Mouse (Mus musculus): ENCODE data around the gene Hoxd11. TPM values are rescaled to one million over a fixed set of nuclear protein-coding genes. Genes with fewer than 3 reads are reported as not detected.

The Hoxd11 gene
- polyA plus RNA-seq, 1 experiment = not detected

GRCm38 (mm10) chr2:74668370-74669229 lies 10.8 kb upstream of the Hoxd11 start:
- Histone ChIP-seq H3K27me3 (ENCODE audit: control insufficient read depth, insufficient read depth, low read length, poor library complexity, severe bottlenecking) (peaks cover 42% of the 10 kb centered on the region), H3K27ac (ENCODE audit: insufficient read depth, low read length) (no peak overlapping the region)

GRCm38 (mm10) chr2:74669230-74669578 lies 10.2 kb upstream of the Hoxd11 start:
- TF ChIP-seq CTCF (IDR thresholded peaks at IDR 0.05; ENCODE audit: low read depth, low read length) (no peak), POLR2A (IDR thresholded peaks at IDR 0.05; ENCODE audit: insufficient read depth, low read length) (no peak), EP300 (IDR thresholded peaks at IDR 0.05; ENCODE audit: insufficient read depth, low read depth, low read length) (no peak)
- Histone ChIP-seq H3K9me3 (replicated peaks; ENCODE audit: control insufficient read depth, insufficient read depth, low read length, poor library complexity, severe bottlenecking) (no peaks in the 10 kb centered on the region), H3K4me3 (ENCODE audit: low read depth, low read length) (no peak overlapping the region), H3K36me3 (ENCODE audit: control insufficient read depth, insufficient read depth, low read length, poor library complexity, severe bottlenecking) (no peaks in the 10 kb centered on the region), H3K27ac (ENCODE audit: insufficient read depth, low read length) (no peak overlapping the region), H3K4me1 (ENCODE audit: control insufficient read depth, insufficient read depth, low read length) (peaks cover 2% of the 10 kb centered on the region), H3K27me3 (ENCODE audit: control insufficient read depth, insufficient read depth, low read length, poor library complexity, severe bottlenecking) (peaks cover 45% of the 10 kb centered on the region), H3K9ac (ENCODE audit: low read depth, poor library complexity, severe bottlenecking) (no peak overlapping the region)

More at GRCm38 (mm10) chr2:74668370-74669229, 10.8 kb upstream of the Hoxd11 start:
- TF ChIP-seq EP300 (IDR thresholded peaks at IDR 0.05; ENCODE audit: insufficient read depth, low read depth, low read length) (no peak), CTCF (IDR thresholded peaks at IDR 0.05; ENCODE audit: low read depth, low read length) (no peak), POLR2A (IDR thresholded peaks at IDR 0.05; ENCODE audit: insufficient read depth, low read length) (no peak)
- Histone ChIP-seq H3K36me3 (ENCODE audit: control insufficient read depth, insufficient read depth, low read length, poor library complexity, severe bottlenecking) (no peaks in the 10 kb centered on the region), H3K4me1 (ENCODE audit: control insufficient read depth, insufficient read depth, low read length) (no peaks in the 10 kb centered on the region), H3K9me3 (replicated peaks; ENCODE audit: control insufficient read depth, insufficient read depth, low read length, poor library complexity, severe bottlenecking) (no peaks in the 10 kb centered on the region), H3K4me3 (ENCODE audit: low read depth, low read length) (peak overlapping the region; percentile 45), H3K9ac (ENCODE audit: low read depth, poor library complexity, severe bottlenecking) (peak overlapping the region; percentile 55)

- peaks cover 2% of the 10 kb centered on the region for H3K4me1 ChIP-seq (ENCODE audit: control insufficient read depth, insufficient read depth, low read length)
- H3K9me3 ChIP-seq (replicated peaks; ENCODE audit: control insufficient read depth, insufficient read depth, low read length, poor library complexity, severe bottlenecking) = no peaks in the 10 kb centered on the region
- H3K9ac ChIP-seq (ENCODE audit: low read depth, poor library complexity, severe bottlenecking) = no peak overlapping the region
- peaks cover 49% of the 10 kb centered on the region for H3K27me3 ChIP-seq (ENCODE audit: control insufficient read depth, insufficient read depth, low read length, poor library complexity, severe bottlenecking)
- TF ChIP-seq CTCF (IDR thresholded peaks at IDR 0.05; ENCODE audit: low read depth, low read length) (no peak), EP300 (IDR thresholded peaks at IDR 0.05; ENCODE audit: insufficient read depth, low read depth, low read length) (no peak), POLR2A (IDR thresholded peaks at IDR 0.05; ENCODE audit: insufficient read depth, low read length) (no peak)
- H3K27ac ChIP-seq (ENCODE audit: insufficient read depth, low read length) = no peak overlapping the region
- no peak overlapping the region for H3K4me3 ChIP-seq (ENCODE audit: low read depth, low read length)
- no peaks in the 10 kb centered on the region for H3K36me3 ChIP-seq (ENCODE audit: control insufficient read depth, insufficient read depth, low read length, poor library complexity, severe bottlenecking)
Observed at GRCm38 (mm10) chr2:74669650-74670235, 9.6 kb upstream of the Hoxd11 start.

- TF ChIP-seq POLR2A (IDR thresholded peaks at IDR 0.05; ENCODE audit: insufficient read depth, low read length) (no peak), EP300 (IDR thresholded peaks at IDR 0.05; ENCODE audit: insufficient read depth, low read depth, low read length) (no peak), CTCF (IDR thresholded peaks at IDR 0.05; ENCODE audit: low read depth, low read length) (no peak)
- H3K27ac ChIP-seq (ENCODE audit: insufficient read depth, low read length) = no peak overlapping the region
- H3K36me3 ChIP-seq (ENCODE audit: control insufficient read depth, insufficient read depth, low read length, poor library complexity, severe bottlenecking) = no peaks in the 10 kb centered on the region
- peaks cover 56% of the 10 kb centered on the region for H3K27me3 ChIP-seq (ENCODE audit: control insufficient read depth, insufficient read depth, low read length, poor library complexity, severe bottlenecking)
- no peak overlapping the region for H3K4me3 ChIP-seq (ENCODE audit: low read depth, low read length)
- H3K9ac ChIP-seq (ENCODE audit: low read depth, poor library complexity, severe bottlenecking) = no peak overlapping the region
- H3K4me1 ChIP-seq (ENCODE audit: control insufficient read depth, insufficient read depth, low read length) = peaks cover 2% of the 10 kb centered on the region
- H3K9me3 ChIP-seq (replicated peaks; ENCODE audit: control insufficient read depth, insufficient read depth, low read length, poor library complexity, severe bottlenecking) = no peaks in the 10 kb centered on the region
Observed at GRCm38 (mm10) chr2:74670632-74671188, 8.6 kb upstream of the Hoxd11 start.

GRCm38 (mm10) chr2:74671847-74672246 lies 7.5 kb upstream of the Hoxd11 start:
- Histone ChIP-seq H3K27ac (ENCODE audit: insufficient read depth, low read length) (no peak overlapping the region), H3K36me3 (ENCODE audit: control insufficient read depth, insufficient read depth, low read length, poor library complexity, severe bottlenecking) (no peaks in the 10 kb centered on the region), H3K9me3 (replicated peaks; ENCODE audit: control insufficient read depth, insufficient read depth, low read length, poor library complexity, severe bottlenecking) (no peaks in the 10 kb centered on the region), H3K4me1 (ENCODE audit: control insufficient read depth, insufficient read depth, low read length) (peaks cover 2% of the 10 kb centered on the region), H3K27me3 (ENCODE audit: control insufficient read depth, insufficient read depth, low read length, poor library complexity, severe bottlenecking) (peaks cover 62% of the 10 kb centered on the region), H3K4me3 (ENCODE audit: low read depth, low read length) (no peak overlapping the region), H3K9ac (ENCODE audit: low read depth, poor library complexity, severe bottlenecking) (no peak overlapping the region)
- no peak for TF ChIP-seq POLR2A (IDR thresholded peaks at IDR 0.05; ENCODE audit: insufficient read depth, low read length)
- TF ChIP-seq EP300 (IDR thresholded peaks at IDR 0.05; ENCODE audit: insufficient read depth, low read depth, low read length) = no peak
- no peak for TF ChIP-seq CTCF (IDR thresholded peaks at IDR 0.05; ENCODE audit: low read depth, low read length)
